Mouse (Mus musculus) midbrain, embryonic 14.5 days (tissue): ENCODE data around the gene Hmgcs2. TPM values are rescaled to one million over a fixed set of nuclear protein-coding genes. Genes with fewer than 3 reads are reported as not detected.

ENCODE experiments used
- ATAC-seq: fragments of 200-750 bp; cut with Nextera tagmentation; 2 replicates; pipeline ENCODE4 v1.8.0; 2017; ENCODE audit warnings: moderate number of reproducible peaks, moderate library complexity; ENCODE audit not compliant: low FRiP score, low TSS enrichment
- DNase-seq: peaks from one replicate; pipeline ENCODE4 v3.0.0-alpha.2; 2015
- H3K27ac ChIP-seq: fragments of 300-500 bp; sonication (generic); replicated peaks from 2 replicates; pipeline ENCODE4 v1.5.1; 2014; ENCODE audit warnings: mild to moderate bottlenecking, low read depth, low read length, moderate library complexity
- H3K27me3 ChIP-seq: fragments of 300-500 bp; sonication (generic); 2 replicates; pipeline ENCODE4 v1.6.1; 2014; ENCODE audit warnings: low read length, control low read depth, mixed read lengths; ENCODE audit not compliant: control insufficient read depth, insufficient read depth
- H3K36me3 ChIP-seq: fragments of 300-500 bp; sonication (generic); 2 replicates; pipeline ENCODE4 v1.6.1; 2014; ENCODE audit warnings: low read length, control low read depth; ENCODE audit not compliant: control insufficient read depth, insufficient read depth
- H3K4me1 ChIP-seq: fragments of 300-500 bp; sonication (generic); 2 replicates; pipeline ENCODE4 v1.6.1; 2014; ENCODE audit warnings: mild to moderate bottlenecking, antibody characterized with exemption, low read length, control low read depth; ENCODE audit not compliant: control insufficient read depth, insufficient read depth
- H3K4me2 ChIP-seq: fragments of 300-500 bp; sonication (generic); 2 replicates; pipeline ENCODE4 v1.6.1; 2014; ENCODE audit warnings: mild to moderate bottlenecking, low read length, moderate library complexity
- H3K4me3 ChIP-seq: fragments of 300-500 bp; sonication (generic); replicated peaks from 2 replicates; pipeline ENCODE4 v1.5.1; 2014; ENCODE audit warnings: low read depth, low read length
- H3K9ac ChIP-seq: fragments of 300-500 bp; sonication (generic); replicated peaks from 2 replicates; pipeline ENCODE4 v1.6.1; 2014; ENCODE audit warnings: mild to moderate bottlenecking, low read length, moderate library complexity
- H3K9me3 ChIP-seq: fragments of 300-500 bp; sonication (generic); 2 replicates; pipeline ENCODE4 v1.6.1; 2016; ENCODE audit warnings: low read length, control low read depth, mixed read lengths; ENCODE audit not compliant: control insufficient read depth
- WGBS: fragments of 180-500 bp; shearing (Covaris S2); extraction: QIAGEN DNeasy Blood & Tissue Kit; methylation state at CpG from one replicate; pipeline ENCODE4 v1.1.7; 2014; 5-methylcytosine and 5-hydroxymethylcytosine counted together
- polyA plus RNA-seq: library from polyadenylated mRNA; unstranded; fragments of >200 nt; fragmentation: Nextera tagmentation; extraction: Ambion mirVana; gene quantifications from 2 replicates; pipeline ENCODE4 v1.2.1, GENCODE M21; 2014

Gene Hmgcs2
- polyA plus RNA-seq, 1 experiment from 2014 or later, result 16.2 TPM

GRCm38 (mm10) chr3:98246985-98247751 is 33.1 kb upstream of the Hmgcs2 start:
- ATAC-seq, result no peak
- WGBS, result 30% methylated on average over 7 of the region's 7 CpGs
- H3K27ac ChIP-seq, result no peak overlapping the region
- H3K4me1 ChIP-seq, result peaks cover 10% of the 10 kb centered on the region
- no peak overlapping the region for H3K9ac ChIP-seq
- no peak overlapping the region for H3K4me3 ChIP-seq
- no peaks in the 10 kb centered on the region for H3K27me3 ChIP-seq
- no peak overlapping the region for H3K4me2 ChIP-seq
- peak; percentile 18 for DNase-seq
- H3K9me3 ChIP-seq, result no peaks in the 10 kb centered on the region
- H3K36me3 ChIP-seq, result no peaks in the 10 kb centered on the region

GRCm38 (mm10) chr3:98249378-98249777 is 30.9 kb upstream of the Hmgcs2 start:
- Histone ChIP-seq H3K27me3 (no peaks in the 10 kb centered on the region), H3K27ac (no peak overlapping the region), H3K9ac (no peak overlapping the region), H3K36me3 (no peaks in the 10 kb centered on the region), H3K4me1 (peaks cover 10% of the 10 kb centered on the region), H3K4me3 (no peak overlapping the region), H3K4me2 (no peak overlapping the region), H3K9me3 (no peaks in the 10 kb centered on the region)
- ATAC-seq (no peak), DNase-seq (no peak)
- 96% methylated on average over 2 of the region's 2 CpGs for WGBS

- 88% methylated on average over 11 of the region's 11 CpGs for WGBS
- no peak for DNase-seq
- Histone ChIP-seq H3K27me3 (no peaks in the 10 kb centered on the region), H3K9me3 (no peaks in the 10 kb centered on the region), H3K27ac (no peak overlapping the region), H3K4me2 (no peak overlapping the region), H3K9ac (no peak overlapping the region), H3K4me3 (no peak overlapping the region), H3K36me3 (no peaks in the 10 kb centered on the region), H3K4me1 (peaks cover 10% of the 10 kb centered on the region)
- ATAC-seq, result no peak
Observed at GRCm38 (mm10) chr3:98249833-98250448, 30.3 kb upstream of the Hmgcs2 start.

- WGBS, result 96% methylated on average over 3 of the region's 3 CpGs
- Histone ChIP-seq H3K9ac (no peak overlapping the region), H3K9me3 (no peaks in the 10 kb centered on the region), H3K4me1 (no peaks in the 10 kb centered on the region), H3K27ac (no peak overlapping the region), H3K36me3 (no peaks in the 10 kb centered on the region), H3K4me2 (no peak overlapping the region), H3K27me3 (no peaks in the 10 kb centered on the region), H3K4me3 (no peak overlapping the region)
- DNase-seq, result no peak
- ATAC-seq, result no peak
Observed at GRCm38 (mm10) chr3:98254059-98254458, 26.2 kb upstream of the Hmgcs2 start.

GRCm38 (mm10) chr3:98254656-98255583 is 25.3 kb upstream of the Hmgcs2 start:
- Histone ChIP-seq H3K4me3 (no peak overlapping the region), H3K9ac (no peak overlapping the region), H3K9me3 (no peaks in the 10 kb centered on the region), H3K27ac (no peak overlapping the region), H3K27me3 (no peaks in the 10 kb centered on the region), H3K36me3 (no peaks in the 10 kb centered on the region), H3K4me2 (no peak overlapping the region), H3K4me1 (no peaks in the 10 kb centered on the region)
- DNase-seq (no peak), ATAC-seq (no peak)
- WGBS, result 92% methylated on average over 8 of the region's 8 CpGs

DNA sequence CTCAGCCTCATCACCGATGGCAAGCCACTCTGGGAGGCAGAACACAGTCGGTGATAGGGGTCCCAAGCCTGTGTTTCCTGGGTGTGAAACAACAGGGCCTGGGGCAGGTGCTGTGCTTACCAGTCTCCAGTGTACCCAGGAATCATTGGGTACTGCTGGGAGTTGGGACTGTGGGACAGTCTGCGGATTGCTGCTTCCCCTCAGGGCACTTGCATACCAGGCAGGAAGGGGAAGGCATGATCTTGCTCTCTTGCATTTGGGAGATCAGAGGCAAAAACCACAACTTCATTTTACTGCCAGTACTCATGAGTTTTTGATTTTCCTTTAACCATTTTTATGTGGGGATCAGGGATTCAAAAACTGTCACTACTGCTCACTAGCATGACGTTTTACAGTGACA is 21.5 kb upstream of the Hmgcs2 start:
- 91% methylated on average over 4 of the region's 4 CpGs for WGBS
- Histone ChIP-seq H3K9me3 (no peaks in the 10 kb centered on the region), H3K4me3 (no peak overlapping the region), H3K27me3 (no peaks in the 10 kb centered on the region), H3K4me2 (no peak overlapping the region), H3K9ac (no peak overlapping the region), H3K27ac (no peak overlapping the region), H3K4me1 (no peaks in the 10 kb centered on the region), H3K36me3 (no peaks in the 10 kb centered on the region)
- no peak for DNase-seq
- no peak for ATAC-seq

DNA sequence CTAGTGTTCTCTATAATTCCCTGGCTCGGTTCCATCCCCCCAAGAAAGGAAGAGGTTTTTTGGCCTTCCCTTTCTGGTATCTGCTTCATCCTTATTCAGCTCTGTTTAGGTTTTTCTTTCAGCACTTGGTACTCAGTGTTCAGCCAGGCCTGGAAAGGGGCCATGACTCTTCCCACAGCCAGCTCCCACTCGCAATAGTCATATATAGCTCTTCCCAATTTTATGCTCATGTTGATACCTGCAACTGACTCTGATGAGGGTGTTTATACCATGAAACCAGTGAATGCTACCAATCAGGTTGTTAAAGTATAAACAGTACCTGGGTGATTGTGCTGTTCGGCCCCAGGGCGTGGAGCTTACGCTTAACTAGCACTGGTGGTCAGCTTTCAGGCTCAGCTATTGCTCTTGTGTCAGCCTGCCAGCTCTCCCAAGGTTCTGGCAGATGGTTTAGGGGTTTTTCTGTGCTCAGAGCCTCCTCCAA is 20.9 kb upstream of the Hmgcs2 start:
- H3K4me1 ChIP-seq, result no peaks in the 10 kb centered on the region
- H3K27ac ChIP-seq, result no peak overlapping the region
- WGBS, result 94% methylated on average over 5 of the region's 5 CpGs
- no peak overlapping the region for H3K4me2 ChIP-seq
- no peaks in the 10 kb centered on the region for H3K9me3 ChIP-seq
- ATAC-seq (no peak), DNase-seq (peak; percentile 6)
- no peaks in the 10 kb centered on the region for H3K36me3 ChIP-seq
- no peak overlapping the region for H3K4me3 ChIP-seq
- H3K27me3 ChIP-seq, result no peaks in the 10 kb centered on the region
- no peak overlapping the region for H3K9ac ChIP-seq

- no peak overlapping the region for H3K4me2 ChIP-seq
- no peaks in the 10 kb centered on the region for H3K27me3 ChIP-seq
- 80% methylated on average over 3 of the region's 3 CpGs for WGBS
- no peaks in the 10 kb centered on the region for H3K36me3 ChIP-seq
- H3K9me3 ChIP-seq, result no peaks in the 10 kb centered on the region
- H3K4me1 ChIP-seq, result no peaks in the 10 kb centered on the region
- H3K27ac ChIP-seq, result no peak overlapping the region
- H3K4me3 ChIP-seq, result no peak overlapping the region
- H3K9ac ChIP-seq, result no peak overlapping the region
- DNase-seq (no peak), ATAC-seq (no peak)
Observed at GRCm38 (mm10) chr3:98260534-98260933, 19.7 kb upstream of the Hmgcs2 start.
